Mouse (Mus musculus) stomach, postnatal 0 days (tissue): ENCODE measurements at regions not wholly inside any gene's neighbourhood (a gene's known extent, or its start where the extent isn't known, plus 50 kb on each side); places are given as distances from the start of the nearest gene placed in this dataset.
"Not testable (repeated sequence)": the region's sequence is repeated elsewhere in the genome, so short reads cannot be mapped to it uniquely, and the experiment has no call there.

ENCODE experiments used
- ATAC-seq: fragments of 200-750 bp; cut with Nextera tagmentation; 2 replicates; pipeline ENCODE4 v1.8.0; 2017; ENCODE audit not compliant: low FRiP score, low TSS enrichment
- DNase-seq: peaks from one replicate; pipeline ENCODE4 v3.0.0-alpha.2; 2016; ENCODE audit warnings: low spot score
- H3K27ac ChIP-seq: fragments of 300-500 bp; sonication (generic); replicated peaks from 2 replicates; pipeline ENCODE4 v1.5.1; 2014; ENCODE audit warnings: mild to moderate bottlenecking, control low read depth
- H3K27me3 ChIP-seq: fragments of 300-500 bp; sonication (generic); 2 replicates; pipeline ENCODE4 v1.6.1; 2014; ENCODE audit warnings: low read length; ENCODE audit not compliant: control insufficient read depth, insufficient read depth
- H3K36me3 ChIP-seq: fragments of 300-500 bp; sonication (generic); 2 replicates; pipeline ENCODE4 v1.6.1; 2014; ENCODE audit warnings: low read length, mixed read lengths; ENCODE audit not compliant: control insufficient read depth, insufficient read depth
- H3K4me1 ChIP-seq: fragments of 300-500 bp; sonication (generic); replicated peaks from 2 replicates; pipeline ENCODE4 v1.6.1; 2014; ENCODE audit warnings: antibody characterized with exemption; ENCODE audit not compliant: control insufficient read depth, insufficient read depth
- H3K4me2 ChIP-seq: fragments of 300-500 bp; sonication (generic); replicated peaks from 2 replicates; pipeline ENCODE4 v1.6.1; 2014; ENCODE audit warnings: low read depth, mild to moderate bottlenecking, control low read depth, moderate library complexity
- H3K4me3 ChIP-seq: fragments of 300-500 bp; sonication (generic); 2 replicates; pipeline ENCODE4 v1.5.1; 2014; ENCODE audit warnings: low read depth, low read length, control low read depth
- H3K9ac ChIP-seq: fragments of 300-500 bp; sonication (generic); 2 replicates; pipeline ENCODE4 v1.6.1; 2014; ENCODE audit warnings: mild to moderate bottlenecking, low read length, control low read depth, mixed read lengths
- H3K9me3 ChIP-seq: fragments of 300-500 bp; sonication (generic); 2 replicates; pipeline ENCODE4 v1.6.1; 2016; ENCODE audit warnings: low read length; ENCODE audit not compliant: control insufficient read depth
- CTCF ChIP-seq: IDR thresholded peaks from 2 replicates; pipeline ENCODE4 v1.5.1; 2016; ENCODE audit warnings: antibody characterized with exemption, low read depth, mild to moderate bottlenecking, moderate library complexity
- EP300 ChIP-seq: optimal IDR thresholded peaks from 2 replicates; pipeline ENCODE3; 2016; ENCODE audit warnings: antibody characterized with exemption
- whole genome bisulfite sequencing: fragments of 180-500 bp; shearing (Covaris S2); extraction: QIAGEN DNeasy Blood & Tissue Kit; methylation state at CpG from one replicate; pipeline ENCODE4 v1.1.7; 2014; 5-methylcytosine and 5-hydroxymethylcytosine counted together

- Histone ChIP-seq H3K4me1 (no peaks in the 10 kb centered on the region), H3K36me3 (no peaks in the 10 kb centered on the region), H3K9me3 (no peaks in the 10 kb centered on the region), H3K27me3 (no peaks in the 10 kb centered on the region), H3K4me2 (no peak overlapping the region), H3K27ac (no peak overlapping the region), H3K9ac (no peak overlapping the region), H3K4me3 (no peak overlapping the region)
- no peak for ATAC-seq
- no peak for DNase-seq
- no peak for TF ChIP-seq EP300
- no peak for TF ChIP-seq CTCF
- 96% methylated on average over 1 of the region's 1 CpGs for WGBS
These were observed 176.0 kb upstream of the Peli2 start for GRCm38 (mm10) chr14:47944595-47944994.

- Histone ChIP-seq H3K36me3 (no peaks in the 10 kb centered on the region), H3K4me2 (no peak overlapping the region), H3K9me3 (no peaks in the 10 kb centered on the region), H3K27ac (no peak overlapping the region), H3K4me1 (no peaks in the 10 kb centered on the region), H3K9ac (no peak overlapping the region), H3K27me3 (no peaks in the 10 kb centered on the region), H3K4me3 (no peak overlapping the region)
- 72% methylated on average over 5 of the region's 5 CpGs for WGBS
- ATAC-seq (no peak), DNase-seq (no peak)
- TF ChIP-seq CTCF (no peak), EP300 (no peak)
These were observed 169.6 kb upstream of the Peli2 start for GRCm38 (mm10) chr14:47951041-47951440.

GRCm38 (mm10) chr14:47958171-47958570, 162.5 kb upstream of the Peli2 start:
- no peaks in the 10 kb centered on the region for H3K9me3 ChIP-seq
- WGBS: 56% methylated on average over 9 of the region's 9 CpGs
- no peak overlapping the region for H3K4me2 ChIP-seq
- H3K4me3 ChIP-seq: no peak overlapping the region
- TF ChIP-seq CTCF: no peak
- peak; percentile 67 for TF ChIP-seq EP300
- peak; percentile 65; the same call in 1 of the 2 replicates for ATAC-seq
- no peak overlapping the region for H3K9ac ChIP-seq
- no peak overlapping the region for H3K27ac ChIP-seq
- no peaks in the 10 kb centered on the region for H3K36me3 ChIP-seq
- no peaks in the 10 kb centered on the region for H3K27me3 ChIP-seq
- peak; percentile 14 for DNase-seq
- no peaks in the 10 kb centered on the region for H3K4me1 ChIP-seq

- no peak overlapping the region for H3K9ac ChIP-seq
- no peaks in the 10 kb centered on the region for H3K4me1 ChIP-seq
- ATAC-seq: no peak
- DNase-seq: no peak
- H3K36me3 ChIP-seq: no peaks in the 10 kb centered on the region
- no peak overlapping the region for H3K27ac ChIP-seq
- no peaks in the 10 kb centered on the region for H3K9me3 ChIP-seq
- TF ChIP-seq EP300: no peak
- no peak for TF ChIP-seq CTCF
- WGBS: 55% methylated on average over 12 of the region's 12 CpGs
- no peak overlapping the region for H3K4me2 ChIP-seq
- H3K4me3 ChIP-seq: no peak overlapping the region
- no peaks in the 10 kb centered on the region for H3K27me3 ChIP-seq
These were observed 161.0 kb upstream of the Peli2 start for GRCm38 (mm10) chr14:47959366-47960280.

- H3K9me3 ChIP-seq, H3K4me2 ChIP-seq, ATAC-seq, H3K36me3 ChIP-seq, DNase-seq, H3K9ac ChIP-seq, H3K4me1 ChIP-seq, H3K4me3 ChIP-seq, H3K27ac ChIP-seq, H3K27me3 ChIP-seq: not testable (repeated sequence)
- WGBS: 86% methylated on average over 4 of the region's 4 CpGs
These were observed 155.8 kb upstream of the Peli2 start for GRCm38 (mm10) chr14:47964806-47965205.

- Histone ChIP-seq H3K4me3 (no peak overlapping the region), H3K9me3 (no peaks in the 10 kb centered on the region), H3K4me1 (no peaks in the 10 kb centered on the region), H3K9ac (no peak overlapping the region), H3K36me3 (no peaks in the 10 kb centered on the region), H3K27me3 (no peaks in the 10 kb centered on the region), H3K27ac (no peak overlapping the region), H3K4me2 (no peak overlapping the region)
- DNase-seq (no peak), ATAC-seq (no peak)
- TF ChIP-seq EP300 (no peak), CTCF (no peak)
- WGBS: 31% methylated on average over 1 of the region's 1 CpGs
These were observed 150.8 kb upstream of the Peli2 start for GRCm38 (mm10) chr14:47969871-47970270.

GRCm38 (mm10) chr14:47973161-47973560, 147.5 kb upstream of the Peli2 start:
- H3K4me2 ChIP-seq, H3K27me3 ChIP-seq, H3K9ac ChIP-seq, H3K27ac ChIP-seq, H3K9me3 ChIP-seq, DNase-seq, H3K4me1 ChIP-seq, ATAC-seq, H3K36me3 ChIP-seq, H3K4me3 ChIP-seq: not testable (repeated sequence)
- 96% methylated on average over 20 of the region's 20 CpGs for WGBS
